Mouse (Mus musculus): Measurements from ENCODE around the gene Srp14.

- no peak for TF ChIP-seq CTCF (IDR thresholded peaks at IDR 0.05; ENCODE audit: borderline replicate concordance, insufficient read depth, low read depth, low read length)
- no peak for TF ChIP-seq POLR2A (IDR thresholded peaks at IDR 0.05; ENCODE audit: borderline replicate concordance, insufficient read depth, low read length)
Measured at GRCm38 (mm10) chr2:118464450-118464849, 15.1 kb downstream of the Srp14 start.

All from cerebellum, adult 2 months (tissue).